Mouse (Mus musculus): Measurements from ENCODE around the gene Fxr1. TPM values are rescaled to one million over a fixed set of nuclear protein-coding genes. Genes with fewer than 3 reads are reported as not detected.

Gene Fxr1
- polyA plus RNA-seq, 1 experiment from 2014 or later = 43.4 TPM

Other genes with a start within 250 kb of the Fxr1 start
- 77.1 and 95.7 TPM in 2 replicates for gene Ttc14, start 220.1 kb upstream of the Fxr1 start, polyA plus RNA-seq (2014; fragmentation: Nextera tagmentation; extraction: Ambion mirVana)
- gene Ccdc39, start 175.6 kb upstream of the Fxr1 start, polyA plus RNA-seq (2014; fragmentation: Nextera tagmentation; extraction: Ambion mirVana) = 12.7 and 18.5 TPM in 2 replicates
- gene Dnajc19, start 61.4 kb downstream of the Fxr1 start, polyA plus RNA-seq (2014; fragmentation: Nextera tagmentation; extraction: Ambion mirVana) = 147 and 155 TPM in 2 replicates